Mouse (Mus musculus) heart, embryonic 16.5 days (tissue): ENCODE measurements around the gene Umodl1. TPM values are rescaled to one million over a fixed set of nuclear protein-coding genes. Genes with fewer than 3 reads are reported as not detected.

Experiments
- ATAC-seq: fragments of 200-750 bp; cut with Nextera tagmentation; replicated peaks from 2 replicates; pipeline ENCODE4 v1.8.0; 2017; ENCODE audit warnings: moderate number of reproducible peaks; ENCODE audit not compliant: insufficient read depth, low FRiP score; ENCODE audit errors: extremely low read depth
- H3K27ac ChIP-seq: fragments of 300-500 bp; sonication (generic); 2 replicates; pipeline ENCODE4 v1.5.1; 2014; ENCODE audit warnings: mild to moderate bottlenecking, low read length, control low read depth, moderate library complexity
- H3K27me3 ChIP-seq: fragments of 300-500 bp; sonication (generic); 2 replicates; pipeline ENCODE4 v1.6.1; 2014; ENCODE audit warnings: low read length, mixed read lengths; ENCODE audit not compliant: control insufficient read depth, insufficient read depth
- H3K36me3 ChIP-seq: fragments of 300-500 bp; sonication (generic); 2 replicates; pipeline ENCODE4 v1.6.1; 2014; ENCODE audit not compliant: control insufficient read depth, insufficient read depth
- H3K4me1 ChIP-seq: fragments of 300-500 bp; sonication (generic); 2 replicates; pipeline ENCODE4 v1.6.1; 2014; ENCODE audit warnings: low read length, mixed read lengths; ENCODE audit not compliant: control insufficient read depth, insufficient read depth
- H3K4me2 ChIP-seq: fragments of 300-500 bp; sonication (generic); 2 replicates; pipeline ENCODE4 v1.6.1; 2014; ENCODE audit warnings: low read depth, mild to moderate bottlenecking, control low read depth, low read length
- H3K4me3 ChIP-seq: fragments of 300-500 bp; sonication (generic); 2 replicates; pipeline ENCODE4 v1.5.1; 2014; ENCODE audit warnings: mild to moderate bottlenecking, control low read depth, low read length
- H3K9ac ChIP-seq: fragments of 300-500 bp; sonication (generic); 2 replicates; pipeline ENCODE4 v1.6.1; 2014; ENCODE audit warnings: low read length, control low read depth
- H3K9me3 ChIP-seq: fragments of 300-500 bp; sonication (generic); replicated peaks from 2 replicates; pipeline ENCODE4 v1.6.1; 2016; ENCODE audit warnings: low read length; ENCODE audit not compliant: control insufficient read depth
- WGBS: fragments of 180-500 bp; shearing (Covaris S2); extraction: QIAGEN DNeasy Blood & Tissue Kit; methylation state at CpG from one replicate; pipeline ENCODE4 v1.1.7; 2014; 5-methylcytosine and 5-hydroxymethylcytosine counted together
- polyA plus RNA-seq: library from polyadenylated mRNA; unstranded; fragments of >200 nt; fragmentation: Nextera tagmentation; extraction: Ambion mirVana; gene quantifications from 2 replicates; pipeline ENCODE4 v1.2.1, GENCODE M21; 2015

Umodl1 gene
- polyA plus RNA-seq, 1 experiment from 2014 or later, result 3.0 TPM

- Histone ChIP-seq H3K9me3 (peaks cover 3% of the 10 kb centered on the region; the same call in 1 of the 2 replicates), H3K27me3 (no peaks in the 10 kb centered on the region), H3K27ac (no peak overlapping the region), H3K4me3 (no peak overlapping the region), H3K4me1 (no peaks in the 10 kb centered on the region), H3K4me2 (no peak overlapping the region), H3K36me3 (no peaks in the 10 kb centered on the region), H3K9ac (no peak overlapping the region)
- no peak for ATAC-seq
- WGBS, result 78% methylated on average over 6 of the region's 6 CpGs
Observed at GRCm38 (mm10) chr17:31026986-31027385, 72.5 kb downstream of the Umodl1 start.

GRCm38 (mm10) chr17:31027723-31028122 lies 73.3 kb downstream of the Umodl1 start:
- ATAC-seq, result no peak
- H3K27me3 ChIP-seq, result no peaks in the 10 kb centered on the region
- H3K4me1 ChIP-seq, result no peaks in the 10 kb centered on the region
- H3K4me3 ChIP-seq, result no peak overlapping the region
- H3K27ac ChIP-seq, result no peak overlapping the region
- peaks cover 7% of the 10 kb centered on the region; the same call in 1 of the 2 replicates for H3K9me3 ChIP-seq
- H3K4me2 ChIP-seq, result no peak overlapping the region
- H3K9ac ChIP-seq, result no peak overlapping the region
- no peaks in the 10 kb centered on the region for H3K36me3 ChIP-seq
- 86% methylated on average over 6 of the region's 6 CpGs for WGBS

- no peaks in the 10 kb centered on the region for H3K36me3 ChIP-seq
- H3K4me2 ChIP-seq, result no peak overlapping the region
- peaks cover 7% of the 10 kb centered on the region; the same call in 1 of the 2 replicates for H3K9me3 ChIP-seq
- peaks cover 5% of the 10 kb centered on the region for H3K4me1 ChIP-seq
- no peak overlapping the region for H3K9ac ChIP-seq
- H3K4me3 ChIP-seq, result no peak overlapping the region
- no peaks in the 10 kb centered on the region for H3K27me3 ChIP-seq
- 57% methylated on average over 9 of the region's 9 CpGs for WGBS
- ATAC-seq, result no peak
- no peak overlapping the region for H3K27ac ChIP-seq
Observed at GRCm38 (mm10) chr17:31028821-31029370, 74.5 kb downstream of the Umodl1 start.

GRCm38 (mm10) chr17:31029407-31029806 lies 75.0 kb downstream of the Umodl1 start:
- H3K36me3 ChIP-seq, result no peaks in the 10 kb centered on the region
- H3K4me1 ChIP-seq, result peaks cover 9% of the 10 kb centered on the region
- H3K9me3 ChIP-seq, result peaks cover 7% of the 10 kb centered on the region; the same call in 1 of the 2 replicates
- no peak overlapping the region for H3K27ac ChIP-seq
- no peaks in the 10 kb centered on the region for H3K27me3 ChIP-seq
- no peak overlapping the region for H3K9ac ChIP-seq
- no peak overlapping the region for H3K4me3 ChIP-seq
- 76% methylated on average over 4 of the region's 4 CpGs for WGBS
- H3K4me2 ChIP-seq, result no peak overlapping the region
- ATAC-seq, result no peak

DNA sequence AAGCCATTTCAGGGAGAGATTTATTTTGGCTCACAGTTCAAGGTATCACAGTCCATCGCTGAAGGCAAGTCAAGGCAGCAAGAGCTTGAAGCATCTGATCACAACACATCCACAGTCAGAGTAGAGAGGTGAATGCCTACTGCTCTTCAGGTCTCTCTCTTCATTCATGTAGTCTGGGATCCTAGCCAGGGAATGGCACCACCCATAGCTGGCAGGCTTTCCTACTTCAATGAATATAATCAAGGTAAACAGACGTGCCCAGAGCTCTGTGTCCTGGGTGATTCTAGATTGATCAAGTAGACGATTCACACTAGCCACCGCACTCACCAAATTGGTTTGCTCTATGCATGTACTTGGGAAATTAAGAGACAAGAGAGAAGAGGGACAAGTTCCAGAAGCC lies 77.9 kb downstream of the Umodl1 start:
- ATAC-seq, result no peak
- Histone ChIP-seq H3K36me3 (no peaks in the 10 kb centered on the region), H3K27ac (no peak overlapping the region), H3K9ac (no peak overlapping the region), H3K4me2 (no peak overlapping the region), H3K4me3 (no peak overlapping the region), H3K9me3 (peaks cover 7% of the 10 kb centered on the region; the same call in 1 of the 2 replicates), H3K27me3 (no peaks in the 10 kb centered on the region), H3K4me1 (peaks cover 15% of the 10 kb centered on the region)
- 85% methylated on average over 4 of the region's 4 CpGs for WGBS

DNA sequence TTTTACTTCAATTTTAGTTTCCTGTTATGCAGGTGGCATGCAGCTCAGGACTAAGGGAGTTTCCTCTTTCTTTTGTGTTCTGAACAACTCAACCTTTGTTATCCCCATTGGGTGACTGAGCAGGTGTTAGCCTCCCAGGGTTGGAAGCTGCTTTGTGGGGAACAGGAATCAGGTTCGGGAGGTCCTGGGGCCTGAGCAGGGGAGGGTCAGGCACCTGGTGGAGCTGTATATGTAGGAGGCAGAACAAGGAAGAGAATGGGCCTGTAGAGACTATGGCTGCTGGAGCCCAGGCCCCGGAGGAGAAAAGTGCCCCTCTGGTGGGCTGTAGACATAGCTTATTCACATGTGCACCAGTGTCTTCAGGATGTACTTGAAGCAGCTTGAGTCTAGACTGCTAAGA lies 78.8 kb downstream of the Umodl1 start:
- Histone ChIP-seq H3K4me1 (peaks cover 15% of the 10 kb centered on the region), H3K36me3 (no peaks in the 10 kb centered on the region), H3K27me3 (no peaks in the 10 kb centered on the region), H3K4me2 (no peak overlapping the region), H3K9me3 (peaks cover 7% of the 10 kb centered on the region; the same call in 1 of the 2 replicates), H3K27ac (peak overlapping the region; percentile 66), H3K4me3 (no peak overlapping the region), H3K9ac (no peak overlapping the region)
- 69% methylated on average over 2 of the region's 2 CpGs for WGBS
- ATAC-seq, result 0 out of 2 replicates have a peak, but pooled peaks have one; percentile 7

- no peak overlapping the region for H3K9ac ChIP-seq
- peaks cover 7% of the 10 kb centered on the region; the same call in 1 of the 2 replicates for H3K9me3 ChIP-seq
- peak overlapping the region; percentile 34; the same call in 1 of the 2 replicates for H3K4me2 ChIP-seq
- no peaks in the 10 kb centered on the region for H3K27me3 ChIP-seq
- peaks cover 15% of the 10 kb centered on the region for H3K4me1 ChIP-seq
- no peak overlapping the region for H3K4me3 ChIP-seq
- peak overlapping the region; percentile 66 for H3K27ac ChIP-seq
- H3K36me3 ChIP-seq, result no peaks in the 10 kb centered on the region
- ATAC-seq, result peak; percentile 74
- WGBS, result 20% methylated on average over 5 of the region's 5 CpGs
Observed at GRCm38 (mm10) chr17:31034165-31034564, 79.7 kb downstream of the Umodl1 start.

GRCm38 (mm10) chr17:31034674-31035356 lies 80.4 kb downstream of the Umodl1 start:
- peaks cover 15% of the 10 kb centered on the region for H3K4me1 ChIP-seq
- H3K9me3 ChIP-seq, result peaks cover 7% of the 10 kb centered on the region; the same call in 1 of the 2 replicates
- no peak overlapping the region for H3K4me3 ChIP-seq
- ATAC-seq, result no peak
- no peak overlapping the region for H3K9ac ChIP-seq
- H3K27ac ChIP-seq, result peak overlapping the region; percentile 66
- peak overlapping the region; percentile 34; the same call in 1 of the 2 replicates for H3K4me2 ChIP-seq
- no peaks in the 10 kb centered on the region for H3K36me3 ChIP-seq
- H3K27me3 ChIP-seq, result no peaks in the 10 kb centered on the region
- WGBS, result 64% methylated on average over 9 of the region's 9 CpGs

DNA sequence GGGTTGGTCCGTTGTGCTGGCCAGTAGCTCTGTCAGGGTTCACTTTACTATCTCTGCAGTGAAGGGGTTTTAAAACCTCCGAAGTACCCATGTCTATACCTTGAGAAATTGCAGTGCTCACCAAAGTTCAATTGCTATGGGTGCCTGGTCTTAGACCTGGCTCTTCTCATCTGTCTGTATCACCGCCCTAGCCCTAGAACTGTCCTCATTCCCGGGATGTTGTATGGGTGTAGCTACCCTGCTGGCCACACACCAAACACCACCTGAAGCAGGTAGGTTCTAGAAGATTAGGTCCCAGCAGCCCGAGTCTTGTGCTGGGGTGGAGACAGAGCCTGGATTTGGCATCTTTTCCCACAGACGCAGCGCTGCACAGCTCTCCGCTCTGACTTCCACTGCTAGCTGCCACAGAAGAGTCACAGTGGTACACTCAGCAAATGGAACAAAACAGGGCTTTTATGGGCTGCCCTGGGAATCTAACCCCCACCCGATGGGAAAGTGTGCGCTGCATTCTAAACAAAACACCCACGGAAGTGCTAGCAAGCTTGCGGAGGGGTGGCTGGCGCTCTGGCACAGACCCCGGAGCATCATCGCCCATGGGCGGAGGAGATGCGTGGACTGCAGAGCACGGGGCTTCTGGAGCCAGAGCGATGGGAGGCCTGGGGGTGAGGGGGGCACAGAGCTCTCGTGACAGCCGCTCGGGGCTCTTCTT lies 81.9 kb downstream of the Umodl1 start:
- no peak for ATAC-seq
- Histone ChIP-seq H3K4me2 (no peak overlapping the region), H3K36me3 (no peaks in the 10 kb centered on the region), H3K4me3 (no peak overlapping the region), H3K27ac (no peak overlapping the region), H3K27me3 (no peaks in the 10 kb centered on the region), H3K9ac (no peak overlapping the region), H3K4me1 (peaks cover 15% of the 10 kb centered on the region), H3K9me3 (peaks cover 7% of the 10 kb centered on the region; the same call in 1 of the 2 replicates)
- 85% methylated on average over 22 of the region's 22 CpGs for WGBS
